Mouse (Mus musculus) Muller cell, postnatal 12 days (primary cell): ENCODE data around the gene Fam120b.

Source experiments
- DNase-seq: peaks from one replicate; pipeline ENCODE4 v3.0.0-alpha.2; 2015; ENCODE audit errors: inconsistent ontology term

Fam120b gene

GRCm38 (mm10) chr17:15379741-15380526 lies 16.1 kb upstream of the Fam120b start:
- DNase-seq, result no peak

- peak; percentile 73 for DNase-seq
These were observed 15.4 kb upstream of the Fam120b start for GRCm38 (mm10) chr17:15380641-15381051.

DNA sequence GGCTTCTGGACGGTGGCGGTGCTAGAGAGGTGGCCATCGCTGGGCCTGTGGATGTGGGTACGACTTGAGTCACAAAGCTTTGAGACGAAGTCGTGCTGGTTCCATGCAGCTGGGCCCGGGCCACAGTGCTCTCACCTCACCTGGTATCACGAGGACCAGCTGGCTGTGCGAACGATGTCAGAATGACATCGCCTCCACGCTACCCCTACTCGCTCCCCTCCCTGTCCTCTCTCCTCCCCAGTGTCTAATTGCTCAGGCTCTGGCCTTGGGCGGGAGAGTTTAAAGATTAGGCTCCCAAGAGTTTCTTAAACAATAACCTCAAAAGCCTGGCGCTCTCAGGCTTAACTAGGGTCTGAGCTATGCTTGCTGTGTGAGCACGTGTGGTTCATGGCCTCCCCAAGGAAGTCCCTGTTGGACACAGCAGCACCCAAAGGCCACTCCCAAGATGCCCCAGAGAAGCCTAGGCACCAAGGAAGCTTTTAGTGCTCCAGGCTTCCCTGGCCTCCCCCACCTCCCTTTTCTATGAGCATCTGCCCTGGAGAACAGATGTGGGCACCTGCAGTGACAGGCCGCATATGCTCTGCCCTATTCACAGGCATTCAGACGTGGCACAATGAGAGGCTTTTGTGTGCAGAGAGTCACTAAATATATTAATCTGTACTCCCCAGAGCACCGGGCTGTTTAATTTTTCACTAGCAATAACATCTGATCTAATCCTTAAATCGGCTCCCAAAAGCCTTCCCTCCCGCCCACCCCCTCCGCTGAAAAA lies 14.7 kb upstream of the Fam120b start:
- DNase-seq, result no peak

- no peak for DNase-seq
These were observed 13.9 kb upstream of the Fam120b start for GRCm38 (mm10) chr17:15381869-15382660.

DNA sequence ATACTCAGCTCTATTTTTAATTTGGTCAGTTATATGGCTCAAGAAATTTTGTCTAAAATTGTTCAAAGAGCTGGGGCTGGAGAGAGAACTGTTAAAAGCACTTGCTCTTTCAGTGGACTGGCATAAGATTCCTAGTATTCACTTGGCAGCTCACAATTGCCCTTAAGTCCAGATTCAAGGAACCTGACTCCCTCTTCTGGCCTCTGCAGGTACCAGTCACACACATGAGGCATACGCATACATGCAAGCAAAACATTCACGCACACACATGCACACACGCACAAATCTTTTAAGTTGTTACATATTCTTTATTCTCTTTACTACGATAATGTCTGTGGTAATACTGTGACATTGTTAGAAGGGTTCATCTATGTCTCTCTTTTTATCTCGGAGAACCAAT lies 12.6 kb upstream of the Fam120b start:
- no peak for DNase-seq

GRCm38 (mm10) chr17:15388892-15389291 lies 7.1 kb upstream of the Fam120b start:
- no peak for DNase-seq

DNA sequence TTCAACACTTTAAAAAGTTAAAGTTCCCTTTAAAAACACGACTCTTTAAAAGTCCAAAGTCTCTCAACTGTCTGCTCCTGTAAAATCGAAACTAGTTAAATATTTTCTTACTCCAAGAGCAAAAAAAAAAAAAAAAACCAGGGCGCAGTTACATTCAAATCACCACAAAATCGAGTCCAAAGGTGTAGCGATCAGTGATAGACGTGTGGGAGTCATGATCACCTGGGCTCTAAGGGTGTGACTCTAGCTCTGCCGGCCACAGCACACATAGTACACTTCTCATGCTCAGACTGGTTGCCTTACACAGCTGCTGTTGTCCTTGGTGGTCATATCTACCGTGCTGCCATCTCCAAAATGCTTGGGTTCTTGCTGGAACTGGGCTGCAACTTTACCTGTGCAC lies 6.6 kb upstream of the Fam120b start:
- no peak for DNase-seq

- no peak for DNase-seq
These were observed 5.7 kb downstream of the Fam120b start for GRCm38 (mm10) chr17:15401716-15402115.

DNA sequence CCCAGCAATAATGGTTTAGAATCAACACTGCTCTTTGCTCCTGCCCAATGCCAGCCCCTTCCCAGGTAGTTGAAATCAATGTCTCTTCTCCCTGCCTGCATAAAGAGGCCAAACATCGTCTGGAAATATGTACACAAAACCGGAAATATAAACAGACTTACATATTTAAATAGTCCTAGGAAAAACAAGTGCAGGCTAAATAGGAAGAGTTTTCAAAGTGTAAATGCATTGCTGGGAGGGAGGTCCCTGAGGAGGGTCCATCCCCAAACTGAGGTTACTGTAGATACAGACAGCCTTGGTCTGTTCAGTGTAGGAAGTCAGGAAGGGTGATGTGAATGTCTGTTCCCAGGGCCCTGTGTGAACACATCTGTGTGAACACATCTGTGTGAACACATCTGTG lies 10.6 kb downstream of the Fam120b start:
- DNase-seq, result no peak

DNA sequence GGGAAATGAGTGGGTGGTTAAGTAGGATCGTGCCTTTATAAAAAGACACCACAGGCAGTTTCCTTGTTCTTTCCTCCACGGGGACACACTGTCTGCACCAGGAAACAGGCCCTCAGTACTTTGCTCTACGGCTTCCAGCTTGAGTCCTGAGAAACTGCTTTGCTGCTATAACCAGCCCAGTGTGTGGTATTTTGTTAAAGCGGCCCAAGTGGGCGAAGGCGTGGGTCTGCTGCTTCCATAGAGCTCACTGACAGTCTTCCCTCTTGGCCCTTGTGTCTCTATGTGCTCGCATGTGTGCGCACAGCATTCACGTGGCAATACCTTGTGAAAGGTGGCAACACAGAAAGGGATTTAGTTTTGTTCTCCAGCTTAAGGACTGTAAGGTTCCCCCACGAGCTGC lies 13.3 kb downstream of the Fam120b start:
- DNase-seq, result no peak

GRCm38 (mm10) chr17:15410861-15411260 lies 14.9 kb downstream of the Fam120b start:
- no peak for DNase-seq

GRCm38 (mm10) chr17:15416596-15417215 lies 20.7 kb downstream of the Fam120b start:
- no peak for DNase-seq

DNA sequence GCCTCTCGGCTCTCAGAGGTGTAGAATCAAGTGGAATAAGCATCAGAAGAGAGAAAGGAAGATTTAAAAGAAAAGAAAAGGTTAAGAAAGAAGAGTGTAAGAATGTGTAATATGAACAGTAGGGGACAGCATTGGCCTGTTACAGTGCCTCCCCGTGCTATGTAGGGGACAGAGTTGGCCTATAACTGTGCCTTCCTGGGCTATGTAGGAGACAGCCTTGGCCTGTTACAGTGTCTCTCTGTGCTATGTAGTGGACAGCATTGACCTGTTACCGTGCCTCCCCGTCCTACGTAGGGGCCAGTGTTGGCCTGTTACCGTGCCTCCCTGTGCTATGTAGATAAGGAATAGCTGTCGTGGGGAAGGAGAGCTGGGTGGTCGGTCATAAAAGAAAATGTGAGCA lies 23.5 kb downstream of the Fam120b start:
- no peak for DNase-seq

DNA sequence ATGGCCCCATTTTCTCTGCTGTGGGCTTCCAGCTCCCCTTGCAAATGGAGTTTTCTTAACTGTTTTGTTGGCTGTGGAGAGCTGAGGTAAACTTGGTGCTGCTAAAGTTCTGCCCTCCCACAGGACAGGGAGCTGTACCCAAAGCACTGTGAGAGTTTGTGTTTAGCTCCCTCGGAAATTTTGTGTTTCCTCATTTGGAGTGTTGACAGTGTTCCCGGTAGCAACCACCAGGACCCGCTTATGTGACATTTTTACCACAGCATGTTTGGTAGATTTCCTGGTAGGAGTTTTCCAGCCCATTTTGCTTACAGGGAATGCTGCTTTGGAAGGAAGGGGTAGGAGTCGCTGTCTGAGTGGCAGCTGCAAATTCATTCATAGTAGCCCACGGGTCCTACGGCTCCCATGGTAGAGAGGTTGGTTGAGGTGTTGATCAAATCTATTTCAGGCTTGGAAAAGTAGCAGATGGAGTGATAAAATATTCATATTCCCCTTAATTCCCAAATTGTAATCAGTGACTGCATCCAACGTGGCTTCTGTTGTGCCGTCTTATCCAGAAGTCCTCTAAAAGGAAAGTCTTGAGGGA lies 24.1 kb downstream of the Fam120b start:
- DNase-seq, result no peak

DNA sequence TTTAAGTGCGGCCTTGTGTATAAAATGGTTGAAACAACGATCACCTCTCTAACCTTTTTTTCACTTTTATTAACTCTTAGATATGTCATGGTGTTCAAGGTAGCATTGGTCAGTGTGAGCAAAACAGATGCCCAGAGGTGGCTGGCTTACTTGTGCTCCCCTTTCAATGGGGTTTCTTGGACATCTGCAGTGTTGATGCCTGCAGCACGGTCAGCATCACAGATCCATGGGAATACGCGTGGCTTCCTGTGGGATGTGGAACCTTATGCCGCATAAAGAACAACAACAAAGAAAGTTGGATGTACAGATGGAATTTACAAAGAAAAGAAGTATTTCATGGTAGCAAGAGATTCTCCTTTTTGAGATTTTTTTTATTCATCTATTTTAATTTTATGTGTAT lies 25.4 kb downstream of the Fam120b start:
- no peak for DNase-seq

- no peak for DNase-seq
These were observed 26.7 kb downstream of the Fam120b start for GRCm38 (mm10) chr17:15422666-15423065.

GRCm38 (mm10) chr17:15423080-15423765 lies 27.2 kb downstream of the Fam120b start:
- DNase-seq, result no peak

GRCm38 (mm10) chr17:15425931-15426330 lies 29.9 kb downstream of the Fam120b start:
- DNase-seq, result no peak

- DNase-seq, result no peak
These were observed 33.4 kb downstream of the Fam120b start for GRCm38 (mm10) chr17:15429451-15429850.

GRCm38 (mm10) chr17:15429937-15430336 lies 33.9 kb downstream of the Fam120b start:
- DNase-seq, result peak; percentile 66

DNA sequence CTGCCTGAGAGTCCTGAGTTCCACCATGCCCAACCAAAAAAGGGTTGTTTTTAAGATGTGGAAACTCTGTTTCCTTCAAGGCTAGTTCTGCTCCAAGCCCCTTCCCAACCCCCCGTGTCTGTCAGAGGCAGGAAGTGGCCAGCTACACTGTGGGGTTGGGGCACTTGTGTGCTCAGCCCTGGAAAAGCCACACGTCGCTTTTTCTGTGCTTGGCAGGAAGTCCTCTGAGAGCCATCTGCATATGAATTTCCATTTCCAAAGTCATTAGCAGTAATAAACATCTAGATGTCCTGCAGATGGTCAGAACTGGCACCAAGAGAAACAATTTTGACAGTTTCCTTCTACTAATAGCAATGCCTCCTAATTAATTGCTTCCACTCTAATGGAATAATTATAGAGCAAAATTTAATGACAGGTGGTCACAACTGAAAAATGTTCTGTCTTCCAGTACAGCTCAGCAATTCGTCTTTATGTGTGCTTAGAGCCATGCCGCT lies 35.1 kb downstream of the Fam120b start:
- peak; percentile 74 for DNase-seq
